In genomic region chr8:54594634-54595033, GRCm38 (mm10) we compare ENCODE assay signal across 30 mouse cellular contexts. TPM values are rescaled to one million over a fixed set of nuclear protein-coding genes. Genes with fewer than 3 reads are reported as not detected.
DNase-seq lines count a peak whose midpoint lies in the region; ATAC-seq and TF ChIP-seq lines count a peak whose summit lies in the region.
"Had no signal": no experiment of that assay in that cellular context is flagged by ENCODE, and none has a peak within 500 bp of the region (broad histone marks: within the 10 kb centered on the region; RNA-seq: fewer than 3 reads in every experiment).

No protein-coding gene starts in this region.

- H3K27ac ChIP-seq in forebrain, embryonic 14.5 days (ENCODE audit: low read depth, low read length) = no peak overlapping the region
- H3K27ac ChIP-seq in forebrain, embryonic 15.5 days (replicated peaks) = no peak overlapping the region
- no peak overlapping the region for H3K27ac ChIP-seq in hindbrain, postnatal 0 days
- no peak overlapping the region for H3K27ac ChIP-seq in hindbrain, embryonic 10.5 days
- no peak overlapping the region for H3K27ac ChIP-seq in midbrain, embryonic 14.5 days (replicated peaks; ENCODE audit: low read depth, low read length)
- no peak overlapping the region for H3K27ac ChIP-seq in midbrain, embryonic 10.5 days (replicated peaks)
- H3K27ac ChIP-seq: heart, embryonic 15.5 days; kidney, embryonic 15.5 days; limb, embryonic 12.5 days; liver, embryonic 12.5 days had no signal

- peak; percentile 65; the same call in 1 of the 2 replicates for ATAC-seq in forebrain, embryonic 14.5 days
- no peak for ATAC-seq in forebrain, embryonic 15.5 days (replicated peaks)
- no peak for ATAC-seq in hindbrain, postnatal 0 days
- peak; percentile 31; the same call in 1 of the 2 replicates for ATAC-seq in midbrain, embryonic 14.5 days (ENCODE audit: low FRiP score, low TSS enrichment)
- ATAC-seq: intestine, embryonic 16.5 days; liver, embryonic 12.5 days had no signal

- H3K27me3 ChIP-seq in forebrain, embryonic 14.5 days (replicated peaks; ENCODE audit: control insufficient read depth, insufficient read depth, low read length) = no peaks in the 10 kb centered on the region
- H3K27me3 ChIP-seq in forebrain, embryonic 15.5 days = no peaks in the 10 kb centered on the region
- H3K27me3 ChIP-seq in hindbrain, postnatal 0 days (ENCODE audit: insufficient read depth, low read length) = no peaks in the 10 kb centered on the region
- no peaks in the 10 kb centered on the region for H3K27me3 ChIP-seq in hindbrain, embryonic 10.5 days (ENCODE audit: insufficient read depth, poor library complexity, severe bottlenecking)
- H3K27me3 ChIP-seq in midbrain, embryonic 14.5 days (ENCODE audit: control insufficient read depth, insufficient read depth, low read length) = no peaks in the 10 kb centered on the region
- H3K27me3 ChIP-seq in midbrain, embryonic 10.5 days (ENCODE audit: low read depth, poor library complexity, severe bottlenecking) = no peaks in the 10 kb centered on the region
- H3K27me3 ChIP-seq: heart, embryonic 15.5 days; kidney, embryonic 15.5 days; limb, embryonic 12.5 days; liver, embryonic 12.5 days had no signal

- no peak for TF ChIP-seq CTCF in hindbrain, postnatal 0 days (IDR thresholded peaks at IDR 0.05; ENCODE audit: low read depth)

- DNase-seq in forebrain, embryonic 14.5 days (ENCODE audit: low spot score) = peak; percentile 67
- peak; percentile 36 for DNase-seq in hindbrain, postnatal 0 days (ENCODE audit: low spot score)
- no peak for DNase-seq in hindbrain, embryonic 10.5 days (ENCODE audit: low spot score)
- peak; percentile 69 for DNase-seq in midbrain, embryonic 14.5 days
- DNase-seq in midbrain, embryonic 10.5 days (ENCODE audit: low spot score) = no peak
- DNase-seq in telencephalon, adult 2 months (ENCODE audit: low read depth, low spot score) = peak; percentile 69
- DNase-seq in testis, postnatal 10 days (ENCODE audit: low spot score) = no peak
- DNase-seq: cerebellum, adult 8-10 months; gastrocnemius, postnatal 36 days; heart, postnatal 4 days; kidney, postnatal 4 days; lung, adult 2 months; lung, postnatal 36 days; right cerebral cortex, postnatal 25 days; thymus, adult 2 months had no signal

- no peak overlapping the region for H3K4me2 ChIP-seq in forebrain, embryonic 14.5 days (ENCODE audit: low read length)
- H3K4me2 ChIP-seq in forebrain, embryonic 15.5 days (replicated peaks) = no peak overlapping the region
- no peak overlapping the region for H3K4me2 ChIP-seq in hindbrain, postnatal 0 days (ENCODE audit: low read depth, low read length)
- no peak overlapping the region for H3K4me2 ChIP-seq in midbrain, embryonic 14.5 days (ENCODE audit: low read length)
- H3K4me2 ChIP-seq: heart, embryonic 15.5 days; kidney, embryonic 15.5 days; limb, embryonic 12.5 days; liver, embryonic 12.5 days had no signal

- 71% methylated on average over 5 of the region's 5 CpGs for WGBS in forebrain, embryonic 14.5 days
- WGBS in forebrain, embryonic 15.5 days = 69% methylated on average over 5 of the region's 5 CpGs
- 67% methylated on average over 5 of the region's 5 CpGs for WGBS in hindbrain, postnatal 0 days
- 95% methylated on average over 5 of the region's 5 CpGs for WGBS in hindbrain, embryonic 10.5 days
- WGBS in midbrain, embryonic 14.5 days = 74% methylated on average over 5 of the region's 5 CpGs
- 88% methylated on average over 5 of the region's 5 CpGs for WGBS in midbrain, embryonic 10.5 days

- no peak overlapping the region for H3K4me3 ChIP-seq in forebrain, embryonic 14.5 days (ENCODE audit: low read depth, low read length)
- no peak overlapping the region for H3K4me3 ChIP-seq in forebrain, embryonic 15.5 days
- H3K4me3 ChIP-seq in hindbrain, postnatal 0 days (ENCODE audit: low read length) = no peak overlapping the region
- no peak overlapping the region for H3K4me3 ChIP-seq in hindbrain, embryonic 10.5 days
- H3K4me3 ChIP-seq in midbrain, embryonic 14.5 days (replicated peaks; ENCODE audit: low read depth, low read length) = no peak overlapping the region
- no peak overlapping the region for H3K4me3 ChIP-seq in midbrain, embryonic 10.5 days
- H3K4me3 ChIP-seq: erythroblast, embryonic 14.5 days; heart, embryonic 15.5 days; kidney, embryonic 15.5 days; limb, embryonic 12.5 days; liver, embryonic 12.5 days; myocyte had no signal

- H3K9ac ChIP-seq in forebrain, embryonic 14.5 days (ENCODE audit: low read length) = no peak overlapping the region
- no peak overlapping the region for H3K9ac ChIP-seq in forebrain, embryonic 15.5 days (replicated peaks)
- no peak overlapping the region for H3K9ac ChIP-seq in hindbrain, postnatal 0 days (replicated peaks; ENCODE audit: low read length)
- no peak overlapping the region for H3K9ac ChIP-seq in midbrain, embryonic 14.5 days (replicated peaks; ENCODE audit: low read length)
- H3K9ac ChIP-seq: heart, embryonic 15.5 days; kidney, embryonic 15.5 days; limb, embryonic 12.5 days; liver, embryonic 12.5 days had no signal

- H3K36me3 ChIP-seq in forebrain, embryonic 14.5 days (ENCODE audit: control insufficient read depth, insufficient read depth, low read length) = no peaks in the 10 kb centered on the region
- H3K36me3 ChIP-seq in forebrain, embryonic 15.5 days = no peaks in the 10 kb centered on the region
- no peaks in the 10 kb centered on the region for H3K36me3 ChIP-seq in hindbrain, postnatal 0 days (ENCODE audit: insufficient read depth, low read length)
- H3K36me3 ChIP-seq in hindbrain, embryonic 10.5 days = no peaks in the 10 kb centered on the region
- H3K36me3 ChIP-seq in midbrain, embryonic 14.5 days (ENCODE audit: control insufficient read depth, insufficient read depth, low read length) = no peaks in the 10 kb centered on the region
- no peaks in the 10 kb centered on the region for H3K36me3 ChIP-seq in midbrain, embryonic 10.5 days
- H3K36me3 ChIP-seq: G1E; heart, embryonic 15.5 days; kidney, embryonic 15.5 days; limb, embryonic 12.5 days; liver, embryonic 12.5 days had no signal

- no peaks in the 10 kb centered on the region for H3K9me3 ChIP-seq in forebrain, embryonic 14.5 days (replicated peaks; ENCODE audit: control insufficient read depth, low read length)
- H3K9me3 ChIP-seq in forebrain, embryonic 15.5 days = no peaks in the 10 kb centered on the region
- H3K9me3 ChIP-seq in hindbrain, postnatal 0 days (ENCODE audit: low read length) = no peaks in the 10 kb centered on the region
- no peaks in the 10 kb centered on the region for H3K9me3 ChIP-seq in hindbrain, embryonic 10.5 days
- no peaks in the 10 kb centered on the region for H3K9me3 ChIP-seq in midbrain, embryonic 14.5 days (ENCODE audit: control insufficient read depth, low read length)
- H3K9me3 ChIP-seq in midbrain, embryonic 10.5 days (replicated peaks) = no peaks in the 10 kb centered on the region
- H3K9me3 ChIP-seq: G1E; heart, embryonic 15.5 days; kidney, embryonic 15.5 days; limb, embryonic 12.5 days; liver, embryonic 12.5 days had no signal

- no peaks in the 10 kb centered on the region for H3K4me1 ChIP-seq in forebrain, embryonic 14.5 days (ENCODE audit: control insufficient read depth, insufficient read depth, low read length)
- H3K4me1 ChIP-seq in forebrain, embryonic 15.5 days = 0 out of 2 replicates have a peak, but pooled peaks cover 6% of the 10 kb centered on the region
- no peaks in the 10 kb centered on the region for H3K4me1 ChIP-seq in hindbrain, postnatal 0 days (ENCODE audit: insufficient read depth, low read length)
- H3K4me1 ChIP-seq in hindbrain, embryonic 10.5 days (replicated peaks) = no peaks in the 10 kb centered on the region
- H3K4me1 ChIP-seq in midbrain, embryonic 14.5 days (ENCODE audit: control insufficient read depth, insufficient read depth, low read length) = no peaks in the 10 kb centered on the region
- H3K4me1 ChIP-seq in midbrain, embryonic 10.5 days = peaks cover 5% of the 10 kb centered on the region
- H3K4me1 ChIP-seq: heart, embryonic 15.5 days; kidney, embryonic 15.5 days; limb, embryonic 12.5 days; liver, embryonic 12.5 days had no signal

RNA-seq across cellular contexts. Expression of gene Spata4, which starts 5.9 kb away (rescaled TPM):
- polyA plus RNA-seq in forebrain, embryonic 14.5 days (2014; fragmentation: Nextera tagmentation; extraction: Ambion mirVana) = 0.21 and 0.22 TPM in 2 replicates
- polyA plus RNA-seq in forebrain, embryonic 15.5 days (2015; fragmentation: Nextera tagmentation; extraction: Ambion mirVana) = 0.22 and 0.23 TPM in 2 replicates
- not detected in 2 replicates for total RNA-seq in hindbrain, postnatal 0 days (2014; rRNA removed)
- polyA plus RNA-seq in hindbrain, postnatal 0 days (2015; fragmentation: Nextera tagmentation; extraction: Ambion mirVana) = 0.31 and 0.39 TPM in 2 replicates
- polyA plus RNA-seq in hindbrain, embryonic 10.5 days (2016; fragmentation: Nextera tagmentation; extraction: Ambion mirVana) = not detected in 2 replicates
- polyA plus RNA-seq in midbrain, embryonic 14.5 days (2014; fragmentation: Nextera tagmentation; extraction: Ambion mirVana) = 0.22 TPM in 1 of 2 replicates, not detected in the other
- not detected in 2 replicates for polyA plus RNA-seq in midbrain, embryonic 10.5 days (2016; fragmentation: Nextera tagmentation; extraction: Ambion mirVana)
- total RNA-seq: G1E; gastrocnemius, postnatal 36 days; heart, adult 8-10 months; megakaryocyte-erythroid progenitor cell, adult 5-6 weeks had no signal
- polyA plus RNA-seq: embryonic facial prominence, embryonic 11.5 days; erythroblast, embryonic 14.5 days; G1E; intestine, embryonic 16.5 days; kidney, embryonic 15.5 days; limb, embryonic 12.5 days; liver, embryonic 12.5 days; lung, adult 2 months; myocyte; spleen, adult 2 months; stomach, embryonic 14.5 days; thymus, adult 2 months; urinary bladder, adult 2 months had no signal

Comparison
In these comparisons a context has a peak if more than half of its experiments do, and no peak if none do; other contexts are left out.
1. ATAC-seq: peak in forebrain, embryonic 14.5 days (single experiment) and midbrain, embryonic 14.5 days (single experiment); none in forebrain, embryonic 15.5 days (single experiment) and hindbrain, postnatal 0 days (single experiment).
2. DNase-seq: peak in forebrain, embryonic 14.5 days (single experiment), hindbrain, postnatal 0 days (single experiment), midbrain, embryonic 14.5 days (single experiment) and telencephalon, adult 2 months (single experiment); none in hindbrain, embryonic 10.5 days (single experiment), midbrain, embryonic 10.5 days (single experiment) and testis, postnatal 10 days (single experiment).